Mouse (Mus musculus): Measurements from ENCODE around the gene Ccdc9b.

Ccdc9b gene

GRCm38 (mm10) chr2:118711038-118711494 is 51.4 kb downstream of the Ccdc9b start:
- peak in 1 of 2 experiments; percentile 57 for DNase-seq (ENCODE audit: low spot score in 2 of 2)

GRCm38 (mm10) chr2:118709655-118710221 is 52.7 kb downstream of the Ccdc9b start:
- no peak for DNase-seq (ENCODE audit: low spot score in 2 of 2)

GRCm38 (mm10) chr2:118708472-118708871 is 54.0 kb downstream of the Ccdc9b start:
- no peak for DNase-seq (ENCODE audit: low spot score in 2 of 2)

GRCm38 (mm10) chr2:118706436-118706835 is 56.0 kb downstream of the Ccdc9b start:
- peak in 1 of 2 experiments; percentile 41 for DNase-seq (ENCODE audit: low spot score in 2 of 2)
